Mouse (Mus musculus) stomach, postnatal 0 days (tissue): ENCODE data around the gene Gpatch4.
A peak's percentile ranks its signal among the peaks of the same experiment; 100 is the strongest.

ENCODE experiments used
- CTCF ChIP-seq: IDR thresholded peaks from 2 replicates; pipeline ENCODE4 v1.5.1; 2016; ENCODE audit warnings: antibody characterized with exemption, low read depth, mild to moderate bottlenecking, moderate library complexity
- EP300 ChIP-seq: optimal IDR thresholded peaks from 2 replicates; pipeline ENCODE3; 2016; ENCODE audit warnings: antibody characterized with exemption

- peak; percentile 15; the same call in 1 of the 2 replicates for TF ChIP-seq CTCF
- TF ChIP-seq EP300, result no peak
Observed at GRCm38 (mm10) chr3:88002291-88002976, 40.5 kb upstream of the Gpatch4 start.
